Mouse (Mus musculus) neural tube, embryonic 13.5 days (tissue): ENCODE results near the gene Aplf. TPM values are rescaled to one million over a fixed set of nuclear protein-coding genes. Genes with fewer than 3 reads are reported as not detected.

Source experiments
- ATAC-seq: fragments of 200-750 bp; cut with Nextera tagmentation; 2 replicates; pipeline ENCODE4 v1.8.0; 2017; ENCODE audit warnings: low read depth, mild to moderate bottlenecking, moderate TSS enrichment, moderate library complexity
- H3K27ac ChIP-seq: fragments of 300-500 bp; sonication (generic); replicated peaks from 2 replicates; pipeline ENCODE4 v1.5.1; 2015; ENCODE audit warnings: moderate library complexity, mild to moderate bottlenecking, inconsistent platforms
- H3K27me3 ChIP-seq: fragments of 300-500 bp; sonication (generic); 2 replicates; pipeline ENCODE4 v1.6.1; 2015; ENCODE audit warnings: mild to moderate bottlenecking, inconsistent platforms
- H3K36me3 ChIP-seq: fragments of 300-500 bp; sonication (generic); 2 replicates; pipeline ENCODE4 v1.6.1; 2015; ENCODE audit warnings: mild to moderate bottlenecking, inconsistent platforms
- H3K4me1 ChIP-seq: fragments of 300-500 bp; sonication (generic); replicated peaks from 2 replicates; pipeline ENCODE4 v1.6.1; 2015; ENCODE audit warnings: inconsistent platforms
- H3K4me2 ChIP-seq: fragments of 300-500 bp; sonication (generic); 2 replicates; pipeline ENCODE4 v1.6.1; 2015; ENCODE audit warnings: inconsistent platforms, mild to moderate bottlenecking, moderate library complexity
- H3K4me3 ChIP-seq: fragments of 300-500 bp; sonication (generic); 2 replicates; pipeline ENCODE4 v1.5.1; 2015; ENCODE audit warnings: mild to moderate bottlenecking, inconsistent platforms
- H3K9ac ChIP-seq: fragments of 300-500 bp; sonication (generic); 2 replicates; pipeline ENCODE4 v1.6.1; 2015; ENCODE audit warnings: moderate library complexity, mild to moderate bottlenecking, inconsistent platforms
- H3K9me3 ChIP-seq: fragments of 300-500 bp; sonication (generic); 2 replicates; pipeline ENCODE4 v1.6.1; 2016; ENCODE audit warnings: inconsistent platforms
- WGBS: fragments of 180-500 bp; shearing (Covaris S2); methylation state at CpG from one replicate; pipeline ENCODE4 v1.1.7; 2015; 5-methylcytosine and 5-hydroxymethylcytosine counted together
- polyA plus RNA-seq: library from polyadenylated mRNA; unstranded; fragments of >200 nt; fragmentation: Nextera tagmentation; extraction: Ambion mirVana; gene quantifications from 2 replicates; pipeline ENCODE4 v1.2.1, GENCODE M21; 2015

Gene Aplf
- polyA plus RNA-seq, result 8.9 and 12.3 TPM in 2 replicates

DNA sequence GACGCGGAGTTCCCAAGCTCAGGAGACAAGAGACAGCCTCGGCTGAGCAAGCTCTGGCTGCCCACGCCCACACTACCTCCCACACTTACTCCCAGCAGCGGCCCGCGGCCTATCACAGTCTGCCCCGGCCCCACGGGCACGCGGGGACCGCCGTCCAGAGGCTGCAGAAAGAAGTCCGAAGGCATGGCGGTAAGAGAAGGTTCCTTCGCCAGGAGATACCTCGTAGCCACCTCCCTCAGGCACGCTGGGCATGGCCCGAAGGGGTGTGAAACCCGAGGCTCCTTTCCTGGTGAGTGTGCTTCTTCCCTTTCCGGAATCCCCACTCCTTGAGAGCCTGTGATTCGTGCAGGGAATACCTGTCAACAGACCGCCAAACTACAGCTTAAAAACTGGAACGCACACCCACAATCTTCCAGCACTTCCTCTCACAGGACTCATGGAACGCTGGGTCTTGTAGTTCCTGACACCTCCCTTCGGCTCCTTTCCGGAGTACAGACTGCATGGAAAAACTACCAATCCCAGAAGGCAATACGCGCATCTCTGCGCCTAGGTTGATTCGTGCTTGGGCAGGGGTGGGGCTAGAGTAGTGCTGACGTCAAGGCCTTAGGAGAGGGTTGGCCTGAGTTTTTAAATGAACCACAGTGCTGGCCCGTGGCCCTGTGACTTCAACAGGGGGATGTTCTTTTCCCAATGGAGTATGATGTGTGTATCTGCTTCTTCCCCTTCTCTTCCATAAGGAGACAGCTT lies at the start of gene Aplf:
Aplf (minus strand) TSS at position 423 of the 747 bp plus-strand sequence.
- peak; percentile 100 for ATAC-seq
- H3K9ac ChIP-seq, result peak within 1 kb of the TSS; percentile 79
- H3K4me1 ChIP-seq, result peaks cover 23% of the 10 kb centered on the region
- no peaks in the 10 kb centered on the region for H3K9me3 ChIP-seq
- no peaks in the 10 kb centered on the region for H3K27me3 ChIP-seq
- peak within 1 kb of the TSS; percentile 94 for H3K4me2 ChIP-seq
- under 1% methylated on average over 33 of the region's 33 CpGs for WGBS
- H3K27ac ChIP-seq, result peak within 1 kb of the TSS; percentile 57
- no peaks in the 10 kb centered on the region for H3K36me3 ChIP-seq
- peak within 1 kb of the TSS; percentile 67 for H3K4me3 ChIP-seq

DNA sequence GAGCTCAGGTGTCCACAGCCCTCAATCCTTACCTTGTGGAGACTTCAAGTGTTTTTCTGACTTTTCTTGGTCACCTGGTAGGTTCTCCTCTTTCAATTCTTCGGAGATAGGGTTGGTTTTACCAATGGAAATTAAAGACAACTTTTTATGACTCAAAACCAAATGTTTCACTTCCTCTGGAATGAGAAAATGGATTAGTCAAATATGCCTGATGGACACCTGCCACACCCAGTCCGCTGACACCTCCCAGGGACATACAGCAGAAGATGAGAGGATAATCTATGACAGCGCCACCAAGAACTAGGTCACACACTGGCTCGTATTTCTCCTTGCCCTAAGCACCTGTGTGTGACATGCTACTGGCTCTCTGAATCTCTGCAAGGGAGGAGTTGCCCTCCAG lies 42.1 kb upstream of the Aplf start:
- ATAC-seq, result no peak

DNA sequence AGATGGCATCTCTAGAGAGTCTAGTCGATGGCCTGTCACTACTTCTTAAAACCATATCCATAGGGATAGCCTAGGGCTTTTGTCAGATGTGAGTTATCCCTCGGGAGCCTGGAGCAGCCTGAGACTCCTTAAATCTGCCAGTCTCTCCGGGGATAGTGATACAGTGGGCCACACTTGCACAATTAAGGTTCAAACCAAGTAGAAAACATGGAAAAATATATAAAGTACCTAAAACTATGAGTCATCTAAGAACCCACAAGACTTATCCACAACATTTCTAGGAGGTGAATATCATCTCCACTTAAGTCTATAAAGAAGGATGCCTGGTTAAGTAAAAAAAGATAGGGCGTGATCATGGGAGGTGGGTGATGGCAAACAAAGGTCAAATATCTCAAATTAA lies 40.3 kb upstream of the Aplf start:
- Histone ChIP-seq H3K4me3 (no peak overlapping the region), H3K9me3 (no peaks in the 10 kb centered on the region), H3K9ac (no peak overlapping the region), H3K4me1 (no peaks in the 10 kb centered on the region), H3K4me2 (no peak overlapping the region), H3K27me3 (no peaks in the 10 kb centered on the region), H3K36me3 (no peaks in the 10 kb centered on the region), H3K27ac (no peak overlapping the region)
- ATAC-seq, result no peak
- 90% methylated on average over 4 of the region's 4 CpGs for WGBS

More for the DNA sequence above, 42.1 kb upstream of the Aplf start:
- H3K9me3 ChIP-seq, result no peaks in the 10 kb centered on the region
- H3K36me3 ChIP-seq, result no peaks in the 10 kb centered on the region
- H3K27ac ChIP-seq, result no peak overlapping the region
- H3K4me3 ChIP-seq, result no peak overlapping the region
- H3K4me2 ChIP-seq, result no peak overlapping the region
- no peaks in the 10 kb centered on the region for H3K4me1 ChIP-seq
- no peaks in the 10 kb centered on the region for H3K27me3 ChIP-seq
- H3K9ac ChIP-seq, result no peak overlapping the region
- 90% methylated on average over 4 of the region's 4 CpGs for WGBS

DNA sequence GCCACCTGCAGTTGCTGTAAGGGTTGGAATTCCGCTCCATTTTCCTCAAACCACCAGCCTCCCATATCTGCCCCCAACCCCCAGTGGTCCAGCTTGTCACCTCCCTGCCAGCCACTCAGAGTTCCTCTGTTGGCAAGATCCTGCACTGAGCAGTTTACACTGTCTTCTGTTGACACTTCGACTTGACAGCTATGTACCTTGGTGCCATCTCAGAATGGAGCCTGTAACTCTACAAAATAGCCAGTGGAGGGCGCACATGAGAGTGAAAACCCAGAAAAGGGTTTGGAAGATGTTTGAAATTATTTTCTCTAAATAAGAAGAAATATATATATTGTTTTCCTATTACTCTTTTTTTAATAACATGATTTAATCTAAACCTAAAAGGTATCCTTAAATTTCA lies 34.3 kb upstream of the Aplf start:
- H3K4me1 ChIP-seq, result no peaks in the 10 kb centered on the region
- no peaks in the 10 kb centered on the region for H3K27me3 ChIP-seq
- H3K4me3 ChIP-seq, result no peak overlapping the region
- H3K27ac ChIP-seq, result no peak overlapping the region
- H3K9me3 ChIP-seq, result no peaks in the 10 kb centered on the region
- ATAC-seq, result no peak
- H3K36me3 ChIP-seq, result no peaks in the 10 kb centered on the region
- 35% methylated on average over 3 of the region's 3 CpGs for WGBS
- no peak overlapping the region for H3K4me2 ChIP-seq
- no peak overlapping the region for H3K9ac ChIP-seq

DNA sequence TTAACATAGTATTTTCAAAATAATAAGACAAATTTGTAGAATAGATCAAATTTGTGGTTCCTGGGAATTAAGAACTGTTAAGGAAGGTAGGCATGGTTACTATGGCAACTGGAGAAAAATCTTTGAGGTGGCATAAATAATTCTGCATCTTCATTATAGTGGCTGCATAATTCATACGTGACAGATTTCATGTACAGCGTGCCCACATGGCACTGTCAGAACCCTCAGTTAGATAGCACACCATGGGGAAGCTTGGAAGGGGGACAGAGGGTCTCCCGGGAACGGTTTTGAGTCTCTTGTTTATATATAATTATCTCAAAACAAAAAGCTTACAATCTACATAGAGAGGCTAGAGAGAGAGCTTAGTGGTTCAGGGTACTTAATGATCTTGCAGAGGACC lies 24.6 kb upstream of the Aplf start:
- H3K4me2 ChIP-seq, result no peak overlapping the region
- no peaks in the 10 kb centered on the region for H3K4me1 ChIP-seq
- H3K4me3 ChIP-seq, result no peak overlapping the region
- no peak overlapping the region for H3K27ac ChIP-seq
- no peak for ATAC-seq
- no peaks in the 10 kb centered on the region for H3K36me3 ChIP-seq
- 88% methylated on average over 4 of the region's 4 CpGs for WGBS
- H3K9me3 ChIP-seq, result no peaks in the 10 kb centered on the region
- no peaks in the 10 kb centered on the region for H3K27me3 ChIP-seq
- no peak overlapping the region for H3K9ac ChIP-seq

DNA sequence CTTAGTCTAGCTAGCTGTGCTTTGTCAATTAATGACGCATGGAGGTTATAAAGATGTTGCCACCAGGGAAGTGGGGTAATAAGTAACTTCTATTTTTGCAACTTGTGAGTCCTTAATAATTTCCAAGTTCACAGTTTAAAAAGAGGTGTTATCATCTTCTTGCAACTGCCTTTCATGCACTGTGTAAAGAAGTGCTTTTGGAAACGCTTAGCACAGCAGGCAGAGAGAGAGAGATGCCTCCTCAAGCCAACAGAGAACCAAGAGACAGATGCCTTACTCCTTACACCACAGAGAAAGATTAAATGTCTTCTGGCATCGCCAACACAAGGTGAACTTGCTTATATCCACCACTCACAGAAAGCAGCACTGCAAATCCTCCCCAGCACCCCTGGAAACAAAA lies 24.0 kb upstream of the Aplf start:
- 81% methylated on average over 3 of the region's 3 CpGs for WGBS
- H3K4me3 ChIP-seq, result no peak overlapping the region
- H3K4me2 ChIP-seq, result no peak overlapping the region
- no peaks in the 10 kb centered on the region for H3K4me1 ChIP-seq
- H3K9me3 ChIP-seq, result no peaks in the 10 kb centered on the region
- ATAC-seq, result no peak
- no peak overlapping the region for H3K9ac ChIP-seq
- H3K27me3 ChIP-seq, result no peaks in the 10 kb centered on the region
- no peaks in the 10 kb centered on the region for H3K36me3 ChIP-seq
- no peak overlapping the region for H3K27ac ChIP-seq

DNA sequence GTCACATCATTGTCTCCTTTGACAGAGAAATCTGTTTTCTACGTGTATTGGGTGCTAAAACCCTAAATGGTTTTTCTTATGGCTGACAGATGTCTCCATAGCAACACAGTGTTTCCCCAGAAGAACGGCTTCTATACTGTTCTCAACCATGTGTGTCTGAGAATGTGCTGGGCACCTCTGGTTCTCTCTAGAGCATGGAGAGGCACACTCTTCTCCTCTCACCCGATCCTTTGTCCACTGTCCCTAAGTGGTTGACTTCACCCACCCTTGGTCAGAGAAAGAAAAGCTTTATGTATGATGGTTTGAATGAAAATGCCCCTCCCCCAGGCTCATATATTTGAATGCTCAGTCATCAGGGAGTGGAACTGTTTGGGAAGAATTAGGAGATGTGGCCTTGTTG lies 8.4 kb upstream of the Aplf start:
- H3K4me3 ChIP-seq, result no peak overlapping the region
- H3K9ac ChIP-seq, result no peak overlapping the region
- ATAC-seq, result no peak

DNA sequence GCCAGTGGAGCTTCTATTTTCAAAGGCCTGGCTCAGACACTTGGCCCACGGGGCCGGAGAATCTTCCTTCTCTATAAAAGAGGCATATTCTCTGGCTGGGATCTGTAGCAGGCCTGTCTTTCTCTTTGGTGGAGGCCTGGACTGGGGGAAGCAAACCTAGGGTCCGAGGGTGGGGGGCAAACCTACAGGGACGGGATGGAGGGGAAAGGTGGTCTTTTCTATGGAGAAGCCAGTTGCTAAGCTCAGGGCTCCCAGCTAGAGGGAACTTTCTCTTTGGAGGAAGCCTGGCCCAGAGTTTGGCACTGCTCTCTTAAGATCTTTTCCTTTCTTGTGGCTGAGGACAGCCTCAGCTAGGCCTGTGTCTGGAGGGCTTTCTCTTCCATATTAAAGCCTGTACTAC lies 668 bp upstream of the Aplf start:
- 43% methylated on average over 4 of the region's 4 CpGs for WGBS
- H3K4me2 ChIP-seq, result peak overlapping the region; percentile 94
- H3K9ac ChIP-seq, result peak overlapping the region; percentile 53
- ATAC-seq, result peak; percentile 6; the same call in 1 of the 2 replicates
- peak overlapping the region; percentile 67 for H3K4me3 ChIP-seq
- H3K27ac ChIP-seq, result 0 out of 2 replicates have a peak overlapping the region, but pooled peaks have one; percentile 25
- H3K9me3 ChIP-seq, result no peaks in the 10 kb centered on the region
- H3K4me1 ChIP-seq, result peaks cover 23% of the 10 kb centered on the region
- H3K27me3 ChIP-seq, result no peaks in the 10 kb centered on the region
- H3K36me3 ChIP-seq, result no peaks in the 10 kb centered on the region

More for the DNA sequence above, 8.4 kb upstream of the Aplf start:
- Histone ChIP-seq H3K27ac (no peak overlapping the region), H3K36me3 (no peaks in the 10 kb centered on the region), H3K9me3 (no peaks in the 10 kb centered on the region), H3K27me3 (no peaks in the 10 kb centered on the region), H3K4me1 (no peaks in the 10 kb centered on the region), H3K4me2 (no peak overlapping the region)
- 19% methylated on average over 3 of the region's 3 CpGs for WGBS

DNA sequence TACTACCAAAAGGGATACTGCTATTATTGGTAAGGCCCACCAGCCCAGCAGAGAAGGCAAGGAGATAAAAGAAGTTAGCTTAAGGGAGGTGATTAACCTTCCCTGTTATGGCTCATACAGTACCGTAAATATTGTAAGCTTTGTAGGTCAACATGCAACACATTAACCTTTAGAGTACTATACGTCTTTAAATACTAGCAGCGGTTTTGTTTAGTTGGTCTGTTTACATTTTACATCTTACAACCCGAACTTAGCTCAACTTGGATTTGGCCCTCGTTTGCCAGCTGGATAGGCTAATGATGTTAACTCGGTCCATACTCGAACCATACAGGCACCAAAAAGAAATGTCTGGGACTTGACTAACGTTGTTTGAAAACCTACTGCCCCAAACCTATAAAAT lies 640 bp downstream of the Aplf start:
- Histone ChIP-seq H3K36me3 (no peaks in the 10 kb centered on the region), H3K9ac (peak overlapping the region; percentile 79), H3K27me3 (no peaks in the 10 kb centered on the region), H3K4me3 (peak overlapping the region; percentile 67), H3K4me1 (peaks cover 23% of the 10 kb centered on the region), H3K27ac (peak overlapping the region; percentile 57; the same call in 1 of the 2 replicates), H3K9me3 (no peaks in the 10 kb centered on the region), H3K4me2 (peak overlapping the region; percentile 94)
- no peak for ATAC-seq
- whole genome bisulfite sequencing, result 15% methylated on average over 8 of the region's 8 CpGs

DNA sequence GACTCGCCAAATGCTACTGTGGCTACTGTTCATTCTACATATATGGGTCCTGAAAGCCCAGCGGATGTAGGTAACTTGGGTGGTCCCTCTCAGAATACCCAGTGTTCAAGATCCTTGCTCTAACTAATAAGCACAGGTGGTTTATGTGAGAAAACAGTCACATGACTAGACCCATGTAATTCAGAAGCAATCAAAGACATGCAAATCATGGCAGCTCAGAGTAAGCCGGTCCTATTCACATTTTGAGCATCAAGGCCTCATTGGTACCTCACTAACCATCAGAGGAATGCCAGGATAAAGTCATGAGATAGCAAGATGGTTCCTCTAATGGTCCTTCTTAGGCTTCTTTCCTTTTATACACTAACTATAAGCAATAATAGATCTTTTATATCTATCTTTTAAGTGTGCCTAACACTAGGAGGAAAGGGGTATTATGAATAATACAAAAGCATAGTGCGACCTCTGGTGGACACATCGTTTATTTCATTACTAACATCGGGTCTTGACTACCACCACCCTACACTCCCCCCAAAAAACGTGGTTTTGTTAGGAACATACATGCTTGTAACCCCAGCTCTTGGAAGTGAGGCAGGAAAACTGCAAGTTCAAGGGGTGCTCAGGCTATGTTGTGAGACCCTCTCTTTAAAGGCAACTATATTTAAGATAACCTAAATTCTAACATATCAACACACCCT lies 2.0 kb downstream of the Aplf start:
- no peaks in the 10 kb centered on the region for H3K27me3 ChIP-seq
- no peak for ATAC-seq
- H3K4me3 ChIP-seq, result no peak overlapping the region
- 27% methylated on average over 7 of the region's 7 CpGs for WGBS
- no peak overlapping the region for H3K9ac ChIP-seq
- H3K36me3 ChIP-seq, result 0 out of 2 replicates have a peak, but pooled peaks cover 3% of the 10 kb centered on the region
- H3K4me2 ChIP-seq, result peak overlapping the region; percentile 94
- no peaks in the 10 kb centered on the region for H3K9me3 ChIP-seq
- H3K27ac ChIP-seq, result no peak overlapping the region
- H3K4me1 ChIP-seq, result peaks cover 23% of the 10 kb centered on the region

DNA sequence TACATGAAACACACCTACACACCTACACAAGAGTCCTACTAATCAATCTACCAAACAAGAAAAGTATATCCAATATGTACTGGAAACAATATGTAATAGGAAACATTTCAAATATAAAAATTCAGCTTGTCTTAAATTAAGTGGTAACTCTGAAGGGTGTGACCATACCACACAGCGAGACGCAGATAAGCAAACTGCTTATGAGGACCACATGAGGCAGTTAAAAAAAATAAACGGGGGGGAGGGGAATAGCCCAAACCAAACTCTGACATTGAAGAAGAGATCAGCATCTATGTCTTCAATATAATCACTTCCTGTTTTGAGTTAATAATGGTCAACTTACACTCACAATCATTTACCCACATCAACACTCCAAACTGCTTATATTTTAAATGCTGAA lies 3.3 kb downstream of the Aplf start:
- peaks cover 23% of the 10 kb centered on the region for H3K4me1 ChIP-seq
- no peak overlapping the region for H3K27ac ChIP-seq
- H3K27me3 ChIP-seq, result no peaks in the 10 kb centered on the region
- H3K4me2 ChIP-seq, result no peak overlapping the region
- H3K9me3 ChIP-seq, result no peaks in the 10 kb centered on the region
- H3K4me3 ChIP-seq, result no peak overlapping the region
- H3K36me3 ChIP-seq, result 0 out of 2 replicates have a peak, but pooled peaks cover 3% of the 10 kb centered on the region
- ATAC-seq, result no peak
- 90% methylated on average over 3 of the region's 3 CpGs for WGBS
- no peak overlapping the region for H3K9ac ChIP-seq

DNA sequence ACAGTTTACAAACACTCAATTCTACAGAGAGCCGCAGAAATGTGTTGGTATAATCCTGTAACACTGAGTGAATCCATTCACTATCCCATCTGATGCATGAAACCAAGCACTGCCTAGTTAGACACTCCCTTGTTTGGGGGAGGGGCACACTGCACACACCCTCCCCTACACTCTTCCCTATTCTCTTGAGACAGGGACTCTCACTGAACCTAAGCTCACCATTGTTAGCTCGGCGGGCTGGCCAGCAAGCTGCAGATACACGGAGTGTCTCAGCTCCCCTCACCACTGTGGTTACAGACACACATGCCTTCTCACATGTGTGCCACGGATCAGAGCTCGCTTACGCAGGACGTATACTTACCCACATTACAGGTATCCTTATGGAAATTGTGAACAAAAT lies 4.2 kb downstream of the Aplf start:
- H3K9ac ChIP-seq, result no peak overlapping the region

More for the DNA sequence above, 4.2 kb downstream of the Aplf start:
- no peak for ATAC-seq
- no peak overlapping the region for H3K4me2 ChIP-seq
- H3K27ac ChIP-seq, result no peak overlapping the region
- no peak overlapping the region for H3K4me3 ChIP-seq
- H3K9me3 ChIP-seq, result no peaks in the 10 kb centered on the region
- H3K27me3 ChIP-seq, result no peaks in the 10 kb centered on the region
- H3K4me1 ChIP-seq, result peaks cover 21% of the 10 kb centered on the region
- 0 out of 2 replicates have a peak, but pooled peaks cover 5% of the 10 kb centered on the region for H3K36me3 ChIP-seq
- WGBS, result 75% methylated on average over 8 of the region's 8 CpGs
